Mouse (Mus musculus): ENCODE results near the gene Sds. TPM values are rescaled to one million over a fixed set of nuclear protein-coding genes. Genes with fewer than 3 reads are reported as not detected.

Gene Sds
- not detected in 2 replicates for polyA plus RNA-seq (2012; rRNA removed)

GRCm38 (mm10) chr5:120476296-120476695 lies at the start of gene Sds:
Sds (plus strand) TSS chr5:120476526.

GRCm38 (mm10) chr5:120431649-120432485 lies 44.5 kb upstream of the Sds start, which contains the start of gene Lhx5:
Lhx5 (plus strand) TSS chr5:120431699.

GRCm38 (mm10) chr5:120472770-120473169 lies 3.6 kb upstream of the Sds start, which contains the start of gene Sdsl:
Sdsl (minus strand) TSS chr5:120472810.

GRCm38 (mm10) chr5:120503144-120503795 lies 26.9 kb downstream of the Sds start, which contains the start of gene Plbd2:
Plbd2 (minus strand) TSS chr5:120503625.

GRCm38 (mm10) chr5:120510982-120511642 lies 34.8 kb downstream of the Sds start, which contains the start of gene Slc8b1:
Slc8b1 (plus strand) TSS chr5:120511168.

Other genes with a start within 250 kb of the Sds start
- gene Lhx5, start 44.8 kb upstream of the Sds start, polyA plus RNA-seq (2012; rRNA removed): 1.7 and 2.5 TPM in 2 replicates
- gene Sdsl, start 3.7 kb upstream of the Sds start, polyA plus RNA-seq (2012; rRNA removed): 10.0 and 10.2 TPM in 2 replicates
- 19.3 and 22.7 TPM in 2 replicates for gene Plbd2, start 27.1 kb downstream of the Sds start, polyA plus RNA-seq (2012; rRNA removed)
- 10.5 and 16.0 TPM in 2 replicates for gene Slc8b1, start 34.6 kb downstream of the Sds start, polyA plus RNA-seq (2012; rRNA removed)
- gene Tpcn1, start 112.1 kb downstream of the Sds start, polyA plus RNA-seq (2012; rRNA removed): 17.3 and 22.1 TPM in 2 replicates
- gene Iqcd, start 112.5 kb downstream of the Sds start, polyA plus RNA-seq (2012; rRNA removed): 0.09 and 0.11 TPM in 2 replicates
- gene Rita1, start 136.1 kb downstream of the Sds start, polyA plus RNA-seq (2012; rRNA removed): 22.2 and 28.6 TPM in 2 replicates
- gene Ddx54, start 136.2 kb downstream of the Sds start, polyA plus RNA-seq (2012; rRNA removed): 17.6 and 22.7 TPM in 2 replicates
- gene Cfap73, start 157.7 kb downstream of the Sds start, polyA plus RNA-seq (2012; rRNA removed): not detected in 2 replicates
- gene Rasal1, start 172.3 kb downstream of the Sds start, polyA plus RNA-seq (2012; rRNA removed): 2.4 and 2.5 TPM in 2 replicates
- gene Dtx1, start 235.4 kb downstream of the Sds start, polyA plus RNA-seq (2012; rRNA removed): 3.1 and 5.5 TPM in 2 replicates